Mouse (Mus musculus): ENCODE measurements around the gene Fam196a. TPM values are rescaled to one million over a fixed set of nuclear protein-coding genes. Genes with fewer than 3 reads are reported as not detected.

The Fam196a gene
- polyA plus RNA-seq, 1 experiment, result not detected

GRCm38 (mm10) chr7:134941891-134942290 is 3.7 kb upstream of the Fam196a start:
- 92% methylated on average over 6 of the region's 6 CpGs for WGBS
- no peak for TF ChIP-seq CTCF (IDR thresholded peaks at IDR 0.05; ENCODE audit: extremely low read depth, insufficient read length, insufficient replicate concordance, low read depth, low read length)
- no peak for TF ChIP-seq POLR2A (IDR thresholded peaks at IDR 0.05; ENCODE audit: low read depth, low read length)
- H3K27me3 ChIP-seq (ENCODE audit: control insufficient read depth, insufficient read depth, low read length), result peaks cover 7% of the 10 kb centered on the region
- H3K4me1 ChIP-seq (ENCODE audit: control insufficient read depth, insufficient read depth, insufficient read length, low read length), result peaks cover 3% of the 10 kb centered on the region; the same call in 1 of the 2 replicates
- H3K4me3 ChIP-seq (ENCODE audit: low read depth, low read length), result no peak overlapping the region
- H3K36me3 ChIP-seq (ENCODE audit: control insufficient read depth, insufficient read depth, low read length), result no peaks in the 10 kb centered on the region
- no peak overlapping the region for H3K27ac ChIP-seq (ENCODE audit: insufficient read depth, low read depth, low read length)

DNA sequence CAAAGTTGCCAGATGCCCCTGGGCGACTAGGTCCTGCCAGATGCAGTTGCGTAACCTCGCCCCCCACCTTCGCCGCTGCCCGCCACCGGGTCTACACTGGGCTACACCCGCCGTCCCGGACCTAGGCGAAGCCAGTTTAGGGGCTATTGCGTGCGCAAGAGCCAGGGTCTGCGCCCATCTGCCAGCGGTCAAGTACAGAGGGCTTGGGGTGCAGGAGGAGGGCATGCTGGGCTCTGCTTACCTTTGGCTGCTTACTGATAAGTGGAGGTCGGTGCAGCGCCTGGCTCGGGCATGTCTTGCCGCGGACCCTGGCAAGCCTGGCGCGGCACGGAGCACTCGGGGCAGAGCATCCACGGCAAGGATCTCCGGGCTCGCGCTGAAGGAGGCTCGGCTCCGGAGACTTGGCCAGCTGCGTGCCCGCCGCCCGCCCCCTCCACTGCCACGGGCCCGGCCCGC is 731 bp downstream of the Fam196a start:
- 6% methylated on average over 34 of the region's 37 CpGs for WGBS
- TF ChIP-seq POLR2A (IDR thresholded peaks at IDR 0.05; ENCODE audit: low read depth, low read length), result no peak
- TF ChIP-seq CTCF (IDR thresholded peaks at IDR 0.05; ENCODE audit: extremely low read depth, insufficient read length, insufficient replicate concordance, low read depth, low read length), result no peak
- no peak overlapping the region for H3K27ac ChIP-seq (ENCODE audit: insufficient read depth, low read depth, low read length)
- H3K27me3 ChIP-seq (ENCODE audit: control insufficient read depth, insufficient read depth, low read length), result peaks cover 7% of the 10 kb centered on the region
- peaks cover 3% of the 10 kb centered on the region; the same call in 1 of the 2 replicates for H3K4me1 ChIP-seq (ENCODE audit: control insufficient read depth, insufficient read depth, insufficient read length, low read length)
- peak overlapping the region; percentile 20; the same call in 1 of the 2 replicates for H3K4me3 ChIP-seq (ENCODE audit: low read depth, low read length)
- no peaks in the 10 kb centered on the region for H3K36me3 ChIP-seq (ENCODE audit: control insufficient read depth, insufficient read depth, low read length)

DNA sequence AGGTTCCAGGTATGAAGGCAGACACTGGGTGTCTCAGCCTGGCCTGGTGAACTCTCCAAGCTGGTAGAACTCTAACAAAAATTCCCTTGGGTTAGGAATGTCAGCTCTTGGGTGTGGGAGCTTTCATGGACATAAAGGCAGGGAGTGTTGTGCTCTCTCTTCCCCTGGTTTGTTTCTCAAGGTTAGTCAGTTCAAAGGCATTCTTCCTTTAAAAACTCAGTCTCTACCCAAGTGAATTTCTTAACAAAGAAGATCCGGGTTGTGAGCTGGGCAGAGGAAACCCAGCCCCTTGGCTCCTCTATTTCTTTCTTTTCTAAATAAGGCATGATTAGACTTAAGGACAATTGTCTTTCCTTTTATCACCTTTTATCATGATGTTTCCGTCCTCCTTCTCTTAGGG is 6.3 kb downstream of the Fam196a start:
- no peak overlapping the region for H3K27ac ChIP-seq (ENCODE audit: insufficient read depth, low read depth, low read length)
- WGBS, result 82% methylated on average over 2 of the region's 2 CpGs
- H3K4me3 ChIP-seq (ENCODE audit: low read depth, low read length), result no peak overlapping the region
- H3K36me3 ChIP-seq (ENCODE audit: control insufficient read depth, insufficient read depth, low read length), result no peaks in the 10 kb centered on the region
- H3K4me1 ChIP-seq (ENCODE audit: control insufficient read depth, insufficient read depth, insufficient read length, low read length), result no peaks in the 10 kb centered on the region
- TF ChIP-seq POLR2A (IDR thresholded peaks at IDR 0.05; ENCODE audit: low read depth, low read length) (no peak), CTCF (IDR thresholded peaks at IDR 0.05; ENCODE audit: extremely low read depth, insufficient read length, insufficient replicate concordance, low read depth, low read length) (no peak)
- H3K27me3 ChIP-seq (ENCODE audit: control insufficient read depth, insufficient read depth, low read length), result no peaks in the 10 kb centered on the region

DNA sequence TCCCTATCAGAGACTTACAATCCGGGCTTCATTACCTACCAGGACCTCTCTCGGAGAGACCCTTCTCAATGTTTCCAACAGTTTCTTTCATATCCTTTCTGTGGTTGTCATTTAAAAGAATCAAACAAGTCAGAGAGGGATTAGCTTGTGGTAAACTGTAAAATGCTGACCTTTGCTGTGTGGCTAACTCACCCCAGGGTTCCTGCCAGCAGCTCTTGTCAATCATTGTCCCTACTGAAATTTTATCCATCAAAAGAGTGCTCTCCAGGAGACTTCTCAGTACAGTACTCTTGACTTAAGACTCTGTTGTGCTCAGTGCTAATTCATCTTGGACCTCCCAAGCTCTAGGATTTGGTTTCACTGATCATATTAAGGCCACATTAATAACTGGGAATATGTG is 36.2 kb downstream of the Fam196a start:
- no peaks in the 10 kb centered on the region for H3K4me1 ChIP-seq (ENCODE audit: control insufficient read depth, insufficient read depth, insufficient read length, low read length)
- 92% methylated on average over 2 of the region's 2 CpGs for WGBS
- TF ChIP-seq POLR2A (IDR thresholded peaks at IDR 0.05; ENCODE audit: low read depth, low read length), result no peak
- TF ChIP-seq CTCF (IDR thresholded peaks at IDR 0.05; ENCODE audit: extremely low read depth, insufficient read length, insufficient replicate concordance, low read depth, low read length), result no peak
- H3K4me3 ChIP-seq (ENCODE audit: low read depth, low read length), result no peak overlapping the region
- no peaks in the 10 kb centered on the region for H3K36me3 ChIP-seq (ENCODE audit: control insufficient read depth, insufficient read depth, low read length)
- no peak overlapping the region for H3K27ac ChIP-seq (ENCODE audit: insufficient read depth, low read depth, low read length)
- H3K27me3 ChIP-seq (ENCODE audit: control insufficient read depth, insufficient read depth, low read length), result no peaks in the 10 kb centered on the region

- Histone ChIP-seq H3K4me1 (ENCODE audit: control insufficient read depth, insufficient read depth, insufficient read length, low read length) (no peaks in the 10 kb centered on the region), H3K4me3 (ENCODE audit: low read depth, low read length) (no peak overlapping the region), H3K36me3 (ENCODE audit: control insufficient read depth, insufficient read depth, low read length) (no peaks in the 10 kb centered on the region), H3K27ac (ENCODE audit: insufficient read depth, low read depth, low read length) (no peak overlapping the region), H3K27me3 (ENCODE audit: control insufficient read depth, insufficient read depth, low read length) (no peaks in the 10 kb centered on the region)
- no peak for TF ChIP-seq POLR2A (IDR thresholded peaks at IDR 0.05; ENCODE audit: low read depth, low read length)
- TF ChIP-seq CTCF (IDR thresholded peaks at IDR 0.05; ENCODE audit: extremely low read depth, insufficient read length, insufficient replicate concordance, low read depth, low read length), result no peak
- WGBS, result 77% methylated on average over 2 of the region's 2 CpGs
Measured at GRCm38 (mm10) chr7:134899462-134899861, 38.8 kb downstream of the Fam196a start.

DNA sequence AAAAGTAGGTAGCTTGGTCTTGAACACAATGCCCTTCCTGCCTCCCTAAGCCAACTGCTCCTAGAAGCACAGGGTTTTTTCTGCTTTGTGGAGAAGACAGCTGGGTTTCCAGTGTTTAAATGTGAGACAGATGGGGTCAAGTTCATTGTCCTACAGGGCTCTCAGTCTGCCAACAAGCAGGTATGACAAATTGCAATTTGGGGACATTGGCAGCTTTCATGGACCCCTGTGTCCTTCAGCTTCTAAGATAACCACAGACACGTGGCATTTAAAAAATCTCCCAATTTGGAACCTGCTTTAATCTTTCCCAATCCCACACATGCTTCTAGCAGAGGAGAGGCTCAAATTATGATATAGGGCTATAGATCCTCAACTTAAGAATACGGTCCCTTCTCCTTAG is 43.6 kb downstream of the Fam196a start:
- Histone ChIP-seq H3K36me3 (ENCODE audit: control insufficient read depth, insufficient read depth, low read length) (no peaks in the 10 kb centered on the region), H3K27ac (ENCODE audit: insufficient read depth, low read depth, low read length) (no peak overlapping the region), H3K27me3 (ENCODE audit: control insufficient read depth, insufficient read depth, low read length) (no peaks in the 10 kb centered on the region), H3K4me1 (ENCODE audit: control insufficient read depth, insufficient read depth, insufficient read length, low read length) (no peaks in the 10 kb centered on the region), H3K4me3 (ENCODE audit: low read depth, low read length) (no peak overlapping the region)
- 82% methylated on average over 2 of the region's 2 CpGs for WGBS
- no peak for TF ChIP-seq POLR2A (IDR thresholded peaks at IDR 0.05; ENCODE audit: low read depth, low read length)
- TF ChIP-seq CTCF (IDR thresholded peaks at IDR 0.05; ENCODE audit: extremely low read depth, insufficient read length, insufficient replicate concordance, low read depth, low read length), result no peak

GRCm38 (mm10) chr7:134892972-134893371 is 45.3 kb downstream of the Fam196a start:
- Histone ChIP-seq H3K36me3 (ENCODE audit: control insufficient read depth, insufficient read depth, low read length) (no peaks in the 10 kb centered on the region), H3K27me3 (ENCODE audit: control insufficient read depth, insufficient read depth, low read length) (no peaks in the 10 kb centered on the region), H3K4me1 (ENCODE audit: control insufficient read depth, insufficient read depth, insufficient read length, low read length) (no peaks in the 10 kb centered on the region), H3K27ac (ENCODE audit: insufficient read depth, low read depth, low read length) (no peak overlapping the region), H3K4me3 (ENCODE audit: low read depth, low read length) (no peak overlapping the region)
- TF ChIP-seq CTCF (IDR thresholded peaks at IDR 0.05; ENCODE audit: extremely low read depth, insufficient read length, insufficient replicate concordance, low read depth, low read length), result peak; percentile 45; the same call in 1 of the 2 replicates
- no peak for TF ChIP-seq POLR2A (IDR thresholded peaks at IDR 0.05; ENCODE audit: low read depth, low read length)
- WGBS, result 66% methylated on average over 4 of the region's 4 CpGs
